Mouse (Mus musculus) liver, postnatal 0 days (tissue): Measurements from ENCODE around the gene Irgq. TPM values are rescaled to one million over a fixed set of nuclear protein-coding genes. Genes with fewer than 3 reads are reported as not detected.

Experiments
- ATAC-seq: fragments of 200-750 bp; cut with Nextera tagmentation; 2 replicates; pipeline ENCODE4 v1.8.0; 2017; ENCODE audit warnings: mild to moderate bottlenecking, moderate library complexity
- DNase-seq: peaks from one replicate; pipeline ENCODE4 v3.0.0-alpha.2; 2016
- H3K27ac ChIP-seq: fragments of 300-500 bp; sonication (generic); 2 replicates; pipeline ENCODE4 v1.5.1; 2014; ENCODE audit warnings: antibody characterized with exemption, moderate library complexity, mild to moderate bottlenecking, low read depth
- H3K27me3 ChIP-seq: fragments of 300-500 bp; sonication (generic); 2 replicates; pipeline ENCODE4 v1.6.1; 2014; ENCODE audit warnings: low read length, control low read depth, mixed read lengths; ENCODE audit not compliant: insufficient read depth
- H3K36me3 ChIP-seq: fragments of 300-500 bp; sonication (generic); replicated peaks from 2 replicates; pipeline ENCODE4 v1.6.1; 2014; ENCODE audit warnings: mild to moderate bottlenecking, control low read depth, low read length, moderate library complexity, mixed read lengths; ENCODE audit not compliant: insufficient read depth
- H3K4me1 ChIP-seq: fragments of 300-500 bp; sonication (generic); 2 replicates; pipeline ENCODE4 v1.6.1; 2014; ENCODE audit warnings: antibody characterized with exemption, mild to moderate bottlenecking, control low read depth; ENCODE audit not compliant: insufficient read depth
- H3K4me2 ChIP-seq: fragments of 300-500 bp; sonication (generic); 2 replicates; pipeline ENCODE4 v1.6.1; 2014; ENCODE audit warnings: low read depth, mild to moderate bottlenecking, low read length, moderate library complexity, mixed read lengths
- H3K4me3 ChIP-seq: fragments of 300-500 bp; sonication (generic); 2 replicates; pipeline ENCODE4 v1.5.1; 2014; ENCODE audit warnings: low read depth, low read length
- H3K9ac ChIP-seq: fragments of 300-500 bp; sonication (generic); replicated peaks from 2 replicates; pipeline ENCODE4 v1.6.1; 2014; ENCODE audit warnings: mild to moderate bottlenecking, moderate library complexity
- H3K9me3 ChIP-seq: fragments of 300-500 bp; sonication (generic); 2 replicates; pipeline ENCODE4 v1.6.1; 2016; ENCODE audit warnings: mild to moderate bottlenecking, control low read depth, low read length, mixed read lengths
- CTCF ChIP-seq: sonication (generic); IDR thresholded peaks from 2 replicates; pipeline ENCODE4 v1.5.1; 2016; ENCODE audit warnings: antibody characterized with exemption, low read depth
- EP300 ChIP-seq: IDR thresholded peaks from 2 replicates; pipeline ENCODE4 v1.6.1; 2016; ENCODE audit warnings: antibody characterized with exemption, low read depth, mild to moderate bottlenecking
- WGBS: fragments of 180-500 bp; shearing (Covaris S2); extraction: QIAGEN DNeasy Blood & Tissue Kit; methylation state at CpG from one replicate; pipeline ENCODE4 v1.1.7; 2014; ENCODE audit not compliant: insufficient replicate concordance; 5-methylcytosine and 5-hydroxymethylcytosine counted together
- polyA plus RNA-seq: library from polyadenylated mRNA; unstranded; fragments of >200 nt; fragmentation: Nextera tagmentation; extraction: Ambion mirVana; gene quantifications from 2 replicates; pipeline ENCODE4 v1.2.1, GENCODE M21; 2015

Irgq gene
- polyA plus RNA-seq, 1 experiment from 2014 or later, result 1.3 TPM

DNA sequence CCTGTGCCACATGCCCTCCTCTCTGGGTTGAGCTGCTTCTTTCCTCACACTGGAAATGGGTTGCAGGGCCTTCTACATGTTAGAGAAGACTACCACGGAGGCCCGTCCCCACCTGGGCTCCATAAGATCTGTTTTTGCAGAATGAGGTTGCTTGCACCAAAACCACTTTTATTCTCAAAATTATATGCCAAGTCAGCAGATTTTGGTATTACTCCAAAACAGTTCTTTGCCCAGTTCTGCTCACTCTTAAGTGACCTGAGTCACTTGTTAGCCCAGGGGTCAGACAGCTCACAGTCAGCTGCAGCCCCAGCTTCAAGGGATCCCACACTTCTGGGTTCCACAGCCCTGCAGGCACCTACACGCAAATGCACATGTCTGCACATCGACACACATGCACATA, 31.0 kb downstream of the Irgq start:
- Histone ChIP-seq H3K27me3 (no peaks in the 10 kb centered on the region), H3K9me3 (no peaks in the 10 kb centered on the region), H3K27ac (no peak overlapping the region), H3K4me2 (no peak overlapping the region), H3K9ac (no peak overlapping the region), H3K36me3 (peaks cover 29% of the 10 kb centered on the region; the same call in 1 of the 2 replicates), H3K4me1 (no peaks in the 10 kb centered on the region), H3K4me3 (no peak overlapping the region)
- no peak for DNase-seq
- WGBS, result 89% methylated on average over 4 of the region's 4 CpGs
- ATAC-seq, result no peak
- TF ChIP-seq CTCF (no peak), EP300 (no peak)

DNA sequence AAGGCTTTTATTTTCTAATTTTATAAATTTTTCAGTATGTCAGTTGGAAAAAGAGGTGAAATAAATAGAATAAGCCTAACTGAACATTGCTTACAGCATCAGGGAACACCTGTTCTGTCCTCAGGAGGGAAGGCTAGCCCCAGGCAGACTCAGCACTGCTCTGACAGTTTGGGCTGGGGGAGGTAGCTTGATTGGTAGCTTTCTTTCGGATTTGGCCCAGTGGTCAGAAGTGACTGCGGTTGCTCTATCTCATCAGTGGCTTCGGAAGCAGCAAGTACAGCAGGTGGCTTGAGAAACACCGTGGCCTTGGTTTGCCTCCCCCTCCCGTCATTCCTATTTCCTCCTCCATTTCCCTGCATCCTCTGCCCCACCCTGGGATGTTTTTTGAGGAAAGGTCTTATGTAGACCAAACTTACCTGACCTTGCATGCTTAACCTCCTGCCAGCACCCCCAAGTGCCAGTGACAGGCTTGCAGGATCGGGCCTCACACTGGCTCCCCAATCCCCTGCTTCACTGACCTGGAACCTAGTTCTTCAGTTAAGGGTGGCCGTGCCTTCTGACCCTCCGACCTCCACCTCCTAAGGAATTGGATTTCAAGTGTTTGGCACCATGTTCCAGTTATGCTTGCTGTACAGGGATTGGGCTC, 32.8 kb downstream of the Irgq start:
- ATAC-seq (no peak), DNase-seq (no peak)
- Histone ChIP-seq H3K4me2 (no peak overlapping the region), H3K9ac (no peak overlapping the region), H3K9me3 (no peaks in the 10 kb centered on the region), H3K27me3 (no peaks in the 10 kb centered on the region), H3K36me3 (peaks cover 40% of the 10 kb centered on the region), H3K4me3 (no peak overlapping the region), H3K4me1 (no peaks in the 10 kb centered on the region), H3K27ac (no peak overlapping the region)
- no peak for TF ChIP-seq EP300
- TF ChIP-seq CTCF, result no peak
- 83% methylated on average over 8 of the region's 8 CpGs for WGBS

DNA sequence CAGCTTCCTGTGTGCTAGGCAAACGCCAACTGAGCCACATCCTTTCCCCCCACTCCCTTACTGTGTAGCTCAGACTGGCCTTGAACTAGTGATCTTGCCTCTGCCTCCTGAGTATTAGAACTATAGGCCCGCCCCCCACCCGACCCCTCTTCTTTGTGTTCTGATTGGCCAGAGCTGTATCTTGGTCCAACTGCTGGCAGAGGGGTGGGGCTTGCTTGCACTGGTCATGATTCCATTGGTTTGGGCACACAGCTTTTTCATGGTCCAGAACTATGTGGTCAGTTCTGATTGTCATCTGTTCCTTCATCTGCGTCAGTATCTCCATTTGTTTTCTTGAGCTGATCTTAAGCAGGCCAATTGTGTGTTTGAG, 33.3 kb downstream of the Irgq start:
- Histone ChIP-seq H3K36me3 (peaks cover 45% of the 10 kb centered on the region), H3K27ac (no peak overlapping the region), H3K4me2 (no peak overlapping the region), H3K4me1 (no peaks in the 10 kb centered on the region), H3K4me3 (no peak overlapping the region), H3K9me3 (no peaks in the 10 kb centered on the region), H3K27me3 (no peaks in the 10 kb centered on the region), H3K9ac (no peak overlapping the region)
- TF ChIP-seq CTCF (no peak), EP300 (no peak)
- ATAC-seq (no peak), DNase-seq (no peak)
- WGBS, result 75% methylated on average over 4 of the region's 4 CpGs

DNA sequence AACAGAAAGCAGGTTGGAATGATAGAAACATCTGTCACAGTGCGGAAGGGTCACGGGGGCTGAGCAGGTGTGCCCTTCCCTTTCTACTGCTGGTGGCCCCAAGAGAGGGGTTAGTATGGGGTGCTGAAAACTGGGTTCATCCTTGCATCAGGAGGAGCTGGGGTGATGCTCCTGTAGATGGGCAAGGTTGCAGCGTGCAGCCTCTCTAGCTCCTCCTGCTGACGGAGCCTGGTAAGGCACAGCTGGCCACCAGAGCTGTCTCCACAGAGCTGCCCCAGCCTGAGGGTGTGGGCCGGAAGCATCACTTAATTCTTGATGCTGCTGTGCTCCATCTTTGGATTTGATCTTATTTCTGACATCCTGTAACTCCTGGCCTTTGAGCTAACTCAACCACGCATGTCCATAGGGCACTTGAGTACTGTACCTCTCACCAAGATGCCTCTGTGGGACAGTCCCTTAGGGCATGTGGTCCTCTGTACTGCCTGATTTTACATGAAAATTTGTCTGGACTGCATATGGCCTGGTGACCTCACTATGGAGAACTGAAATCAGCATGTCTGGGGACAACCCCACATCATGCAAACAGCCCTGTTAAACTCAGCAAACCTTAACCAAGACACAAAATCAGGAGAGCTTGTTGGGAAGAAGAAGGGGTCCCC, 34.2 kb downstream of the Irgq start:
- H3K27ac ChIP-seq, result no peak overlapping the region
- peaks cover 42% of the 10 kb centered on the region for H3K36me3 ChIP-seq
- H3K27me3 ChIP-seq, result no peaks in the 10 kb centered on the region
- peak; percentile 75 for ATAC-seq
- H3K4me1 ChIP-seq, result no peaks in the 10 kb centered on the region
- TF ChIP-seq EP300 (no peak), CTCF (peak; percentile 92)
- H3K4me2 ChIP-seq, result no peak overlapping the region
- WGBS, result 61% methylated on average over 6 of the region's 6 CpGs
- H3K9ac ChIP-seq, result no peak overlapping the region
- no peak overlapping the region for H3K4me3 ChIP-seq
- no peaks in the 10 kb centered on the region for H3K9me3 ChIP-seq
- DNase-seq, result peak; percentile 86

DNA sequence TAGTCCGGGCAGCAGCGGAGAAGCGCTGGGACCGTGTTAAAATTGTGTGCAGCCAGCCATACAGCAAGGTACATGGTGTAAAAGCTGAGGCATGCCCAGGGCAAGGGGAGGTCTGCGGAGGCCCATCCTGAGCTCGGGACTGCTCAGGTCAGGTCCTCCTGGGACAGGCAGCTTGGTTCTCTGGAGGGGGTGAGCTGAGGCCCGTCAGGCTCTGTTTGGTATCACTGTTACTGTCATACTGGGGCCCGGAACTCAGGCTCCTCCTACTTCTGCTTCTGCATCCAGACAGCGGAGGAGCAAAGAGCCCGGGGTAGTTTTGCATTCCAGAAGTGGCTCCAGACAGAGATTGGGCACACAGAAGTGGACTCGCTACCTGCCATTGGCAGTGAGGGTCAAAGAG, 35.1 kb downstream of the Irgq start:
- Histone ChIP-seq H3K4me3 (no peak overlapping the region), H3K27ac (no peak overlapping the region), H3K4me1 (no peaks in the 10 kb centered on the region), H3K4me2 (no peak overlapping the region), H3K36me3 (peaks cover 36% of the 10 kb centered on the region), H3K27me3 (no peaks in the 10 kb centered on the region), H3K9me3 (no peaks in the 10 kb centered on the region), H3K9ac (no peak overlapping the region)
- ATAC-seq, result no peak
- WGBS, result 84% methylated on average over 11 of the region's 11 CpGs
- no peak for TF ChIP-seq EP300
- no peak for TF ChIP-seq CTCF
- DNase-seq, result no peak

DNA sequence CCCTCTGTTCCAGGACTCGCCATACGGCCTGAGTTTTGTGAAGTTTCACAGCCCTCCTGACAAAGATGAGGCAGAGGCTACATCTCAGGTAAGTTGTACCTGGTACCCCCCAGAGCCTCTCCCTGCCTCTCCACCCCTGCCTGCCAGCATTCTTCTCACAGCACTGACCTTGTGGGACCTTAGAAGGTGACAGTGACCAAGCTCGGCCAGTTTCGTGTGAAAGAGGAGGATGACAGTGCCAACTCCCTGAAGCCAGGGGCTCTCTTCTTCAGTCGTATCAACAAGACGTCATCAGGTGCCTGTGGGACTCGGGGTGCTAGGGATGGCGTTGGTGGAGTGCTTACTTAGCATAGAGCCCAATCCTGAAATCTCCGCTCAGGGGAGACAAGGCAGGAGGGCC, 35.7 kb downstream of the Irgq start:
- Histone ChIP-seq H3K27me3 (no peaks in the 10 kb centered on the region), H3K9me3 (no peaks in the 10 kb centered on the region), H3K4me3 (no peak overlapping the region), H3K4me2 (no peak overlapping the region), H3K9ac (no peak overlapping the region), H3K27ac (no peak overlapping the region), H3K36me3 (peaks cover 33% of the 10 kb centered on the region), H3K4me1 (no peaks in the 10 kb centered on the region)
- TF ChIP-seq CTCF (no peak), EP300 (no peak)
- ATAC-seq, result no peak
- DNase-seq, result no peak
- 90% methylated on average over 9 of the region's 9 CpGs for WGBS
